Mouse (Mus musculus): ENCODE results near the gene Rpusd1.

DNA sequence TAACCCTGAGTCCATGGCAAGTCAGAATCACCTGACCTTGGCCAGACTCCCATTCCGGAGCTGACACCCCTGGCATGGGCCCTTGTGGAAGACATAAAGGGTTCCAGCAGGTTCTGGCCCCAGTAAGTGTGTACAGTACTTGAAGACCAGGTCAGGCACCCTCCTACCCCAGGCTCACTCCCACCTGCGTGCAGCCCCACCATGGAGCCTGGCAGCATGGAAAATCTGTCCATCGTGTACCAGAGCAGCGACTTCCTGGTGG, 470 bp downstream of the Rpusd1 start:
- no peak for TF ChIP-seq CTCF (IDR thresholded peaks at IDR 0.05)
- no peak for TF ChIP-seq EP300 (IDR thresholded peaks at IDR 0.05)

Data from lung, postnatal 0 days (tissue).